Mouse (Mus musculus): ENCODE measurements at regions not wholly inside any gene's neighbourhood (a gene's known extent, or its start where the extent isn't known, plus 50 kb on each side); places are given as distances from the start of the nearest gene placed in this dataset.
A peak's percentile ranks its signal among the peaks of the same experiment; 100 is the strongest.

GRCm38 (mm10) chr8:92130025-92130557 lies 227.3 kb upstream of the Irx5 start:
- no peak for DNase-seq

GRCm38 (mm10) chr8:92129241-92130015 lies 228.0 kb upstream of the Irx5 start:
- peak; percentile 16 for DNase-seq

GRCm38 (mm10) chr8:92125631-92126030 lies 231.8 kb upstream of the Irx5 start:
- DNase-seq = no peak

DNA sequence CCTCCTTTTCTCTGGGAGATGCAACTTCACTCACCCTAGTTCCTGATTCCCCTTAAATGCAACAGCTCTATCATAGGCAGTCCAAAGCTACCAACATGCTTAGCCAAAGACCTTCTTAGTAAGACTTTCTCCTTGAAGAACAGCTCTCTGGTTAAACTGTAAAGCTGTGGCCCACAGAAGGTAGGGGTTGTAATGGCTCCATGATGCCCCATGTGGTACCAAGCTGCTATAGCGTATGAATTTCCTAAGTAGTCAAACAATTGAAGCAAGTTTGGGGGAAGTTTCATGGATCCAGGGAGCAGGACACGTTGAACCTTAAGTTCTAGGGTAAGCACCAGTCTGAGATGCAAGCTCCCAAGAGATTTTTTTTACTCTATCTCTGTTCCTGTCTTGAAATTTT lies 236.1 kb upstream of the Irx5 start:
- no peak for DNase-seq

DNA sequence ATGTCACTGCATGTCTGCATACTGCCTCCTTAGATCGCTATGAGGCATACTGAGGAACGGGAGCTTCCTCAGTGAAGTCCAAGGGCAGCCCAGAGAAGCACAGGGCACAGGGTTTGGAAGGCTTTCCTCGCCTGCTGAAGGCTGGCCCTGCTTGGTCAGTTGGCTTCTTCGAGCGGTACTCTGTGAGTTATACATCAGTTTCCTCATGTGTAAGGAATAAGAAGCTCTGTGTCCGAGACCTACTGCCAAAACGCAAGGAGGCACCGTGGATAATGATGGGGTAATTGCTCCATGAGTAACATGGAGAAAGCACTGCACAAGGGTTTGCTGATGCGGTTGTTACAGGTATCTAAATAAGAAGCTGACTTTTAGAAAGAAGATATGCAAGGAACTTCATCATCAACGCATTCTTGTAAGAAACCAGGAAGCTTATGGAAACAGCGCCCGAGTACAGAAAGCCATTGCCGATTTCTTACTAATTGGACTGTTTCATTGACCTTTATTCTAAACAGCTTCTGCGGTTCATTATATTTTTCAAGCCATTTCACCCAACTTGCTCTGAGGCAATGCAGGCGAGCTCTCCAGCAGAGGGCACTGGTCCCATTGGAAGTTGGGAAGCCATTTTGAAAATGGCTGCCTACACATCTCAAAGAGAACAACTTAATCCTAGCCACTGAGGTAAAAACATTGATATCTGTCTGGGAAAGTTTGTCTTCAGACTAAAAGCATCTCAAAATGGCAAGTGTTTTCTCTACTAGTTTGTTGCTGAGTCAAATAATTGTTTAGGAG lies 241.8 kb upstream of the Irx5 start:
- no peak for DNase-seq

DNA sequence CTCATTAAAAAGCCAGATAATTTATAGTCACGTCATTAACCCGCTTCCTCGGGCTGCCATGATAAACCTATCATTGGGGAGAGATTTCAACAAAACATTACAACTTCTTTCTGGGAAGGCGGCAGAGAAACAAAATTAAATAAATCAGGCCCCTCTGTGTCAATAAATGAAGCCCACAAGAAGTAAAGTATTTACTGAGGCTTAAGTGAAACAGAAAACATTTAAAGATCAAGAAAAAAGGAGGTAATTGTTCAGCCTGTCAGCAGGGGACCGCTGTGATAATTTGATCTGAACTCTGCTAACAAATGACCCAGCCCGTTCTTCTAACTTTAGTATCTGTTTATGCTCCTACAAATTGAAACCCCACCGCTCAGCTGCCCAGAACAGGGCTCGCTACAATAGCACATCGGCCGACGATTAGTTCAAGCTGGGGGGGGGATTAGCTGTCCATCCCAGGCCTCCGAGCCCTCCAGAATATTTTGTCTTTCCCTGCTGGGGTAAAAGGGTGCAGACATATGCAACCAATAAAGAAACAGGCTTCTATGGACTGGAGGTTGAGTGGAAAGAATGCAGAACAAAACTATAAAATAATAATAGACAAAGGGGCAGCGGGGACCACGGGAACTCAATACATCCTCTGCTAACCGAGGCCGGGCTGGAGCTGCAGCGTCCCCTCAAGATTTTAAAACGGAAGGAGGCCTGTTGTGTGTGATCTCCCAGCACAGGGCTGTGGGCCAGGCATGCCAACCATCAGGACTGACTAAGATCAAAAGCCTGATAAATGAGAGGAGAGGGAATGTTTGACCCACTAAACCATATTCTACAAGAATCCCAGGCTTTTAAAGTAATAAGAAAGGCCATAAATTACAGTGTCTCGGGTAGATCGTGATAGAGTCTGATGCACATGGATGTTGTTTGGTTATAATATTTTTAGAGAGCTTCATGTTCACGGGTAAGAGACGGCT lies 242.8 kb upstream of the Irx5 start:
- DNase-seq = no peak

DNA sequence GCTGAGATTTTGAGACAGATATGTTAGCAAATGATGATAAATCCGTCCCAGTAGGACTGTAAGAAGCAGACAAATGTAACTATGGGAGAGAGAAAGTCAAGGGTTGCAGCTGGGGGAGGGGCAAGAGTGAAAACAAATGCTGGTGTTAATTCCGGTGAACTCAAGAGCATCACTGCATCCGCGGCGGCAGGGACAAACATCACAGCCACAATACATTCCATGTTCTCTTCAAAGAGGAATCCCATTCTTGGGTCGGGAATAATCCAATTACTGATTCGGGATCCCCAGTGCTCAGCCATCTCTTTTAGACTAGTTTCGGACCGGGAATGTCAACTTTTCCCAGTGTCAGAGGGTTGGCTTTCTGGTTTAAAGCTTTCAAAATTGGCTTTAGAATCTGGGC lies 243.5 kb upstream of the Irx5 start:
- no peak for DNase-seq

DNA sequence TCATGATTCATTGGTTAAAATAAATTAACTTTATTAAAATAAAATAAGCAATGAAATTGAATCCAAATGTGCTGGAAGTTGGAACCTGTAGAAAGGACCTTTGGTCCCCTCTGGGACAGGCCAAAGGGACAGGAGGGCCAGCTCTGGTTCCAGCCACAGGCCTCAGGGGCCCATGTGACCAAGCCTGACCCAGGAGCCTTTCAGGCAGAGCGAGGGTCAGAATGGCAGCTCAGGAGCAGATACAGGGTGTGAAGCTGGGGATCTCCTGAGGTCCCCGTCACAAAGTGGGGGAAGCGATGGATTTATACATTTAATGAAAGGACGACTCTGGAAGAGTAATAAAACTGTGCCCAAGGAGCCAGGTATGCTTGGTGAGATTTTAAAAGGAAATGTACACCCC lies 244.0 kb upstream of the Irx5 start:
- no peak for DNase-seq

- DNase-seq = no peak
These were observed 252.9 kb upstream of the Irx5 start for GRCm38 (mm10) chr8:92104561-92104960.

DNA sequence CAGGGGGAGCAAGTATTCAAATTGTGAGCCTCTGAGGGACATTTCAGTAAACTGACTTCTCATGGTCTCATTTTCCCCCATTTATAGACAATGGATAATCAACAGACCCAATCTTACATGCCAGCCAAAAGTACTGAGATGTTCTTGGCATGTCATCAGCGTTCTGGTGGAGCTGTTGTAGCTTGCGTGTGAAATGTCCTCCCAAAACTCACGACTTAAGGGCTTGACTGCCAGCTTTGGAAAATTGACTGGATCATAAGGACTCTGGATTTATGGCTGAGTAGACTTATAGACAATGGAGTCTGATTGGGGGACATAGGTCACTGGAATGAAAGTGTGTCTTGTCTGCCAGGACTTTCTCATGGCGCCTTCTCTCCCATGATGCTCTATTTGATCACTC lies 254.9 kb upstream of the Irx5 start:
- DNase-seq = no peak

DNA sequence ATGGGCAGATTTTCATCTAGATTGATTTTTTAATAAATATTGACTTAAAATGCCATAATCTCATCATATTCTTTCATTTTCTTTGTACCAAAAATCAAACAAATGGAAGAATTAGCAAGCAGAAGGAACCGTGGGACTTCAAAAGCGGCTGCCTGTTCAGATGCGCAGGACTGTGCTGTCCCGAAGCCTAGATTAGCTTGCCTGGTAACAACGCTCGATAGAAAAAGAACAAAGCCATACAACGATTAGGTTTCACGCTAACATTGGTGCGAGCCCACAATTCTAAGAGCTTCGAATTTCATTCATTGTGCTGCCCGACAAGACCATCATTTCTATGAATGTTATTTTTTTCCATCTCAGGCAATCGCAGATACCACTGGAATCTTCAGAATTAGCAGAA lies 262.1 kb upstream of the Irx5 start:
- DNase-seq = no peak

DNA sequence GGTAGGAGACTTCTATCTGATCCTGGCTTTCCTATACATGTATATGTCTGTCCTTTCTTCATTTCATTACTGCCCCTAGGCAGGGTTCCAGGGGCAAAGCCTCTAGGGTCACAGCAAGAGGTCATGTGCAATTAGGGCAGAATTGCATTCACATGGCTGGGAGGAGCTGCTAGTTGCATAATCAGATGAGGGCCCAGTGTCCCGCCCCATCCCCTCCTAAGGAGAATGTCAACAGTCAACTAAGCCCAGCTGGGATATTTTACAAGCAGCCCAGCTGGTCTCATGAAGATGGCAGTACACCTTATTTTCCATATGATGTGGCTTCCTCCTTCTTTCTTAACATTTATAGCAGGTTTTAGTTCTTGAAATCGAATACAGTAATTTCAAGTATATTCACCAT lies 273.3 kb upstream of the Irx5 start:
- DNase-seq = no peak

DNA sequence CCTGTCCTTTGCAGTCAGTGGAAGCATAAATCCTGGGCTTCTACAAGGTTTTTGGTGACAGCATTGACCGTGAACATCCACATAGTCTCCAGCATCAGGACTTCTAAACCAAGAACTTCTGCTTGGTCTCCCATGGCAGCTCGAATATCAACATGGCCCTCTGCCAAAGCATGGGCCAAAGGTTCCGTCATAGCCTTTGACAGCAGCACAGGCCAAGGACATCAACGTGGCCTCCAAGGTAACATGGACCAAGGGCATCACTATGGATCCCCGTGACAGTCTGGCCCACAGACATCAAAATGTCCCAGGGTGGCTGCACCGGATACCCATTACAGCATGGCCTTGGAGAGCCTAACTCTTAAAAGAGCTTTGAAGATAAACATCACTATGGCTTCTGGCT lies 275.5 kb upstream of the Irx5 start:
- DNase-seq = no peak

GRCm38 (mm10) chr8:92080852-92081251 lies 276.6 kb upstream of the Irx5 start:
- DNase-seq = peak; percentile 22

- no peak for DNase-seq
These were observed 275.7 kb upstream of the Irx3 start for GRCm38 (mm10) chr8:92077611-92078010.

DNA sequence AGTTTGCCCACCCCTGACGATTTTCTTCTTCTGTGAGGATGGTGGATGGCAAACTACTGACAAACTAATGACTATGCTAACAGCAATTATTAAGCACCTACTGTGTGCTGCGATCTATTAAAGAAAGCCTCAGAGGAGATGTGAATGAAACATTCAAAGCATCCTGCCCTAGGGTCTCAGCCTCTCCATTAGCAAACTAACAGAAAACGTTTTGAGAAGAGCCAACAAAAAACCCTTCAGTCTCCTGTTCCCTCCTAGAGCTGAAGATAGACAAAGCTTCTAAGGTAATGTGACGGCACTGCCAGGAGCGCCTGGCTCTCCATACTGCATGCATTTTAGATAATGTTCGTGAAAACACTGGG lies 270.4 kb upstream of the Irx3 start:
- no peak for DNase-seq

GRCm38 (mm10) chr8:92071305-92072253 lies 269.7 kb upstream of the Irx3 start:
- DNase-seq = no peak

DNA sequence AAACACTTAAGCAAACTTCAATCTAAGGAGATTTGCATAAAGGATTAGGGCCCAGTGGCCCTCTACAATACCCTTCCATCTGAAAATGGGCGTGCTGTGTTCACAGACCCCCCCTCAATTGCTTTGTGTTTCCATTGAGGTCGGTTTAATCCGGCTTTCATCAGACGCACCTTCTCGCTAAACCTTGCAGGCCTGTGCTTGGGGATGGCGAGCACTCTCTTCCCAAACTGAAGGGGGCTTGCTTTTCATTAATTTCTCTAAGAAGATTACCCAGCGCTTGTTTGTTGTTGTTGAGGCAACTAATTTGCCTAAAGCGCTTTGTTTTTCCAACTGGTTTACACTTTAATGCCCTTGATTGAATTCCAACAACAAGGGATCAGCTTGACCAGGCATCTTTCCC lies 268.8 kb upstream of the Irx3 start:
- DNase-seq = no peak

GRCm38 (mm10) chr8:92066435-92066834 lies 264.6 kb upstream of the Irx3 start:
- DNase-seq = no peak

GRCm38 (mm10) chr8:92065554-92066239 lies 263.8 kb upstream of the Irx3 start:
- no peak for DNase-seq

GRCm38 (mm10) chr8:92064971-92065370 lies 263.1 kb upstream of the Irx3 start:
- DNase-seq = no peak

All from layer of hippocampus, adult 9-11 months (tissue).